Mouse (Mus musculus): ENCODE results near the gene Matn1.

Gene Matn1

GRCm38 (mm10) chr4:130978981-130979380, 34.8 kb downstream of the Matn1 start:
- DNase-seq (ENCODE audit: extremely low read depth, low read depth), result no peak

GRCm38 (mm10) chr4:130984416-130985182, 40.4 kb downstream of the Matn1 start:
- no peak for DNase-seq (ENCODE audit: extremely low read depth, low read depth)

GRCm38 (mm10) chr4:130987046-130987445, 42.9 kb downstream of the Matn1 start:
- DNase-seq (ENCODE audit: extremely low read depth, low read depth), result no peak

- no peak for DNase-seq (ENCODE audit: extremely low read depth, low read depth)
These were observed 44.1 kb downstream of the Matn1 start for GRCm38 (mm10) chr4:130988219-130988839.

- DNase-seq (ENCODE audit: extremely low read depth, low read depth), result no peak
These were observed 45.0 kb downstream of the Matn1 start for GRCm38 (mm10) chr4:130989146-130989545.

- no peak for DNase-seq (ENCODE audit: extremely low read depth, low read depth)
These were observed 46.8 kb downstream of the Matn1 start for GRCm38 (mm10) chr4:130990966-130991365.

GRCm38 (mm10) chr4:130994556-130994955, 50.4 kb downstream of the Matn1 start:
- DNase-seq (ENCODE audit: extremely low read depth, low read depth), result no peak

- no peak for DNase-seq (ENCODE audit: extremely low read depth, low read depth)
These were observed 55.8 kb downstream of the Matn1 start for GRCm38 (mm10) chr4:130999744-131000527.

- no peak for DNase-seq (ENCODE audit: extremely low read depth, low read depth)
These were observed 56.5 kb downstream of the Matn1 start for GRCm38 (mm10) chr4:131000614-131001178.

Measured in MEL-GATA-1-ER (cell line).